Mouse (Mus musculus): ENCODE data around the gene Ehd3.
"Not testable (repeated sequence)": the region's sequence is repeated elsewhere in the genome, so short reads cannot be mapped to it uniquely, and the experiment has no call there.

The Ehd3 gene

DNA sequence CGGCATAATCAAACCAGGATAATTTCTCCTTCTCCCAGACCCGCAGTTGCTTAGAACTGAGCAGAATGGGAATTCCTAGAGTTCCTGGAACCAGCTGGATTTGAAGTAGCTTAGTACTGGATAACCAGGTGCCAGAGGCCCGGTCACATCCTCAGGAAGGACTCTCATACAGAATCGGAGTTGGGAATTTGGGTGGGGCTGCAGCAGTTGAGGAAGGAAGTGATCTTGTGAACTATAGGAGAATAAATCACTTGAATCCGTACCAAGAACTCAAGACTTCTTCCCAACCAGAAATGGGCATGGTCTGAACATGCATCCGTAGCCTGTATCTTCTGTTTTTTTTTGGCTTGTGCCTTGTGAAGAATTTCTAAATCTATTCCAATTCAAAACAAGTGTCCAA is 22.2 kb downstream of the Ehd3 start:
- DNase-seq (ENCODE audit: low spot score), result no peak

DNA sequence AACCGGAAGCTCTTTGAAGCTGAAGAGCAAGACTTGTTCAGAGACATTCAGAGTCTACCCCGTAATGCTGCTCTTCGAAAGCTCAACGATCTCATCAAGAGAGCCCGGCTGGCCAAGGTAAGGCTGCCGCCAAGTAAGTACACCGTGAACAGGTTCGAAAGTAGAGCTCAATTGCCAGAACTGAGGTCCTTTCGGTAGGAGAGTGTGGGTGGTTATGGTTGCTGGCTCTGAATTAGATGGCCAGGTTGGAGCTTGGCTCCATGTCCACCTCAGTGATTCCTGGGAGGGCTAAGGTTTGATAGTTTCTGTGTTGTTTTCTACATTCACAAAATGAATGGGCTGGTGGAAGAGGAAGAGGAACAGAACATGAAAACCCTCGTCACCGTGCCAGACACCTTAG is 23.5 kb downstream of the Ehd3 start:
- no peak for DNase-seq (ENCODE audit: low spot score)

DNA sequence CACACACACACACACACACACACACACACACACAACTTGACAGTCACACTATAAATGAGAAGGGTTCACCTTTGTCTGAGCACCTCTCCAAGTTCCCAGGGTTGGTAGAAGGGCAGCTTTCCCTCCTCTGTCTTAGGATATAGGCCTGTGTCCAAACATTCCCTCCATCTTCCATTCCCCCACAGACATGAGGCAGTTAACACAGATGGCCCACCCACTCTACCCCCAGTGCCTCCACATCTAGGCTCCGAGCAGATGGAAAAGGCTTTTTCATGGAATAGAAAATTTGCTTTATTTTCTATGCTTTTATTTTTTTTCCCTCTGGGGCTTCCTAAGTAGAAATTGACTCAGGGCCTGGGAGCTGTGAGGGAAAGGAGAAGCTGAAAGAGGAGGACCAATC is 26.6 kb downstream of the Ehd3 start:
- no peak for DNase-seq (ENCODE audit: low spot score)

DNA sequence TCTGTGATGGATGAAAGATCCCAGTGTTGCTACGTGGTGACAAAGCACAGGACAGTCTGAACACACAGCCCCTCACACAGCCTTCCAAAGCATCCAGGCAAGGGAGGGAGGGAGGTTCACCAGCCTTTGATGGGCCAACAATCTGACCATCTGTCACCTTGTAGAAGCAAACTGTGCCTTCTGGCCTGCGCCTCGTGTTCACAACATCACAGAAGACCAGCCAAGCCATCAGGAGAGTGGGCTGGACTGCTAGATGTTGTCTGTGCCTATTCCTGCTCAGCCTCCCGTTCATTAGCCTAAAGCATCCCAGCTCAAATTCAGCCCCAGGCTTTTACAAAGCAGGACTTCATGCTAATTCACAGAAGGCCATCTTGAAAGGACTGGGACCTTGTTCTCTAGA is 27.5 kb downstream of the Ehd3 start:
- DNase-seq (ENCODE audit: low spot score), result no peak

DNA sequence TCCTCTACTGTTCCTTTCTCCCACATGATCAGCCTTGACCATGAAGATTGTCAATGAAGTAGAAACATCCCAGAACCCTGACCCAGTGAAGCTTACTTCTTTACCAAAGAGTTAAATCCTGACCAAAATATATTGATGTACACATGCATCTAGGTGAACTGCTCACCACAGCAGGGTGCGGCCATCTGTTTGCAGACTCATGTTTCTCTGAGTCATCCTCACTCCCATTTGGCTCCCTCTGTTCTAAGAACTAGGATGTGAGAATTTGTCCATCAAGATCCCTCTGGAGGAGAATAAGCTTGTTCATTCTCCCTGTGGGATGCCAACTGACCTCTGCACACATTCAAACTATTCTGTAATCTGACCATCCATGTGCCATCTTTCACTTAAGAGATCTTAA is 29.0 kb downstream of the Ehd3 start:
- DNase-seq (ENCODE audit: low spot score), result no peak

DNA sequence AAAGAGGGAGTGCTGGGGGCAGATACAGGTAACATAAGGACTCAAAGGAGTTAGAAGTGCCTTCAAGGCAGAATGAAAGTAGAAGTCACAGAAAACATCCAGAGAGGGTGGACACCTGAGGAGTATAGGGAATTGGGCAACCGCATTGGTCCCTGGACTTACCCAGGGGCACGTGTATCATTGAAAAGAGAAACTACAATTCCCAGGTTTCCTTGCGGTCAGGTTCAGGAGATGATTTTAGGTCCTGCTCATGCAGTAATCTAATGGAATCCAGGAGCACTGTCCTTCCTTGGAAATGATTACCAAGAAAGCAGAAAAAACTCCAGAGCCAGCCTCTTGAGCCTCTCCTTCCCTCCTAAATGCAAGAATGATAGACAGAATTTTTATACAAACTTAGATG is 29.5 kb downstream of the Ehd3 start:
- DNase-seq (ENCODE audit: low spot score), result no peak

DNA sequence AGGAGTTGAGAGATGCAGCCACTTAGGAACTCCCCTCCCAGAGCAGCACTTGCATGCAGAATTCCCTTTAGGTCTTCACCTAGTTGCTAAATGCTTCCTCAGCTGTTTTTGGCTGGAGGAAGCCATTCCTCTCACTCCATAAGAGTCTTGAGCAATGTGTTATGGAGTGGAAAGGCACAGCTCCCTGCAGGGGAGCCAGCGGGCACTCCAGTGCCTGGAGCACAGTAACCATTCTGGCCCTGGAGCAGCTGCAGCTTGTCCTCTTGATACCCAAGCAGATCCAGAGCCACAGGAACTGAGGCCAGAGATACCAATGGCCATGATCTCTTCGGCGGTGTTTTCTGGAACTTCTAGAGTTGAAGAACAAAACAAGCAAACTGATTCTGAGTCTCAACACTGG is 32.7 kb downstream of the Ehd3 start:
- no peak for DNase-seq (ENCODE audit: low spot score)

DNA sequence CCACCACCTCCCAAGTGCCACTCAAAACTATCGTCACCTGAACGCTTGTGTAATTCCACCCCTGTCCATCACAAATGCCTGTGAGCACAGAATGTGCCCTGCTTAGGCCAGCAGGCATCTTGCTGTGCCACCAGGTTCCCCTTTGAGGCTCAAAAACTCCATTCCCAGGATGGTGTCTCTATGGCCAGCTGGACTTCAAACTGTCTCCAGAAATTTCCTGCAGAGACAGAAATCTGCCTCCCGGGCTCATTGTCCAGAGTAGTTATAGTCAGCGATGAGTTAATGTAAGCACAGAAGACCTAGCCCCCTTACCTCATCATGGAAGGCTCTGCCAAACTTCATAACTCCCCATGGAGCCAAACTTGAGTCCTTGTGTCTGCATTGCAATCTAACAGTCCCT is 33.3 kb downstream of the Ehd3 start:
- DNase-seq (ENCODE audit: low spot score), result no peak

DNA sequence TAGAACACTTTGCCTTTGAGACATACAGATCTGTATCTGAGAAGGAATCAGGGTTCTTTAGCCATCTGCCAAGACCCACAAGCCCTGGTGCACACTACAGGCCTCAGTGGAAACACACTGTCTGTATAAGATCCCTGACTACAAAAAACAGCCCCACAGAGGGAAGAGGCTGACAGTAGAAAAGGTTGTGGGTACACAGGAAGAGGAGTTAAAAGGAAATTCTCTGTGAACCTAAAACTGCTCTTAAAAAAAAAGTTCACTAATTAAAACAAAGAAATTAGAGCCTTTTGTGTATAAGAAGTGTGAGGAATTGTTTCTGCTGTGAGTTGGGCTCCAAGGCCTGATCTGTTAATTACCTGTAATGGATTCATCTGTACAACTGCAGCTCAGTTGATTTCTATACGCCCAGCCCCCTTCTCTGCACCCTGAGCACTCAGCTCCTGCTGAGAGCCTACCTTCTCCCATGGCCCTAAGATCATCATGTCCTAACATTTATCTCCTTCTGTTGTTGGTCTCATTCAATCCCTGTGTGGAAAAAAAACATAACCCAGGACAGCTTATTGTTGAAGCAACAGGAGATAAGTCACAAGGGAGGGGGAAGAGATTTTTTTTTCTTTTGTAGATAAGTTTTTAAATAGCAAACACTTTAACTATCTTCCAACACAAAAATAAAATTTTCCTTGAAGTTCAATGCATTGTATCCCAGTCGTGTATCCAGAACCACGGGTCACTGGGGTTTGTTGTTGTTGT is 35.3 kb downstream of the Ehd3 start:
- no peak for DNase-seq (ENCODE audit: low spot score)

DNA sequence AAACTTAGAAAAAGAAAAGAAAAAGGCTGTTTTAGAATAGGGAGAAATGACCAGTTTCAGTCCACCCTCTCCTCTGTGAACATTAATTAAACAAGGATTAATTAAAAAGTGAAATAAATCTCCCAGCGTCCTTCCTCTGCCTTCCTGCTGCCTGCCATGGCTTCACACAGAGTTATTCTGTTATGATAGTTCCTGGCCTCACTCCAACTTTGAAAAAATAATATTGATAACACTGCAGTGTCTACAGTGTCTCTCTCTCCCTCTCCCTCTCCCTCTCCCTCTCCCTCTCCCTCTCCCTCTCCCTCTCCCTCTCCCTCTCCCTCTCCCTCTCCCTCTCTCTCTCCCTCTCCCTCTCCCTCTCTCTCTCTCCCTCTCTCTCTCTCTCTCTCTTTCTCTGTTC is 35.9 kb downstream of the Ehd3 start:
- not testable (repeated sequence) for DNase-seq (ENCODE audit: low spot score)

DNA sequence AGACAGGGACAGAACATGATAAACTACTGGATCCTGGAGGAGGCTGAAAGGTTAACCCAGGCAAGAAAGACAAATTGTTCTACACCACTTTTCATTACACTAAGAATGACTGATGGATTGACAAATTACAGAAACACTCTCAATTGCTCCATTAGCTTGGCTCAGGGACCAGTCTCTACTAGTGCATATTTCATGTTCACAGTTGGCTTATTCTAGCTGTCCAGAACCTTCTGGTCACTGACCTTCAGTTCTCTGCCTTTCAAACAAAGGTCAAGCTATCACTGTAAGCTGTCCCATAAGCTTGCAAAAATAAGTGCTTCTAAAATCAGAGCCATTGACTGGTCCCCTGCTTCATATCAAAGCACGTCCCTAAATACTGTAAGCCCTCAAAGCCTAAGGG is 39.0 kb downstream of the Ehd3 start:
- no peak for DNase-seq (ENCODE audit: low spot score)

DNA sequence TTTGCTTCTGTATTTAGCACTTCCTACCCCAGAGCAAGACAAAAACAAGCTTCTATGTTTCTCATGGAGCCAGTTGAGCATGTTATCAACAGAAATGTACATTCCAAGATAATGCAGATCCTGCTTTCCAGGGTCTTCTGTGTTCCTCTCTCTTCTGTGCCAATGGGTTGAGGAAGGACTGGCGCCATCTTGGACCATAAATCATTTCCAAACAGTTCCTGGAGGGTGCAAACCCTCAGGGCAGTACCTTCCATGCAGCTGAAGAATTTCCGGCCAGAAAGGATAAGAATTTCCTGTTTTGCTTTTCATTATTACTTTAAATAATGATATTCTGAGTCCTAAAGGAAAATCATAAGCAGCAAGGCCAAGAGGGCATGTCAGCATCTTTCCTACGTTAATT is 41.7 kb downstream of the Ehd3 start:
- DNase-seq (ENCODE audit: low spot score), result no peak

DNA sequence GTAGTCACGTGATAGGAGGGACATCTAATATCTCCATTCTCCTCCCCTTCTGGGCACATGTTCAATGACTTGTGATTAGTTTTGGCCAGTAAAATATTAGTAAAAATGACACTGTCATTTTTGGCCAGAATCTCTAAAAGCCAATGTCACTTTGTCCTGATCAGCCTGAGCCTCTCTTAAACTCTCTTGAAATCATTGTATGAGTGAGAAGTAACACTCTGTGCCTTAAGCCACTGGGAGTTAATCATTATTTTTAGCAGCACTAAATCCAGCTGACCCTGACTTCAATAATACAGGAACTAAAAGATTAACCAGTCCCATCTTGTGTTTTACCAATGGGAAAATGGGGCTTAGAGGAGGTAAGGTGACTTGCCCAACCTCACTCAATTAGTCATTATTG is 43.5 kb downstream of the Ehd3 start:
- DNase-seq (ENCODE audit: low spot score), result no peak

DNA sequence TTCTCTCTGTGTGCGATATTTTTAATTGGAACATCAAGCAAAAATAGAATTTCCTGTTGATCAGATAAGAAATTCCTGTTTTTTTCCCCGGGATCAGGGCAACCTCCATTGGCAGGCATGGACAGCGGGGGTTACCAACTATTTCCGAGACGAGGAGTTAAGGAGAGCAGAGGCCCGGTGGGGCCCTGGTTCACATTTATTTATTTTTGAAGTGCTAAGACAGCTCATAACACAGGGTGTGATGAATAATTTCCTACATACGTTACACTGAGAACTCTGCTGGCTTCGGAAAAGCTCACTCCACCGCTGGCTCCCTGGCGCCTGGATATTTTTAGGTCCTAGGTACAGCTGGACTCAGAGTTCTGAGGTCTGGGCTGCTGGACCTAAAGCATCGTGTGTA is 49.1 kb downstream of the Ehd3 start:
- DNase-seq (ENCODE audit: low spot score), result no peak

DNA sequence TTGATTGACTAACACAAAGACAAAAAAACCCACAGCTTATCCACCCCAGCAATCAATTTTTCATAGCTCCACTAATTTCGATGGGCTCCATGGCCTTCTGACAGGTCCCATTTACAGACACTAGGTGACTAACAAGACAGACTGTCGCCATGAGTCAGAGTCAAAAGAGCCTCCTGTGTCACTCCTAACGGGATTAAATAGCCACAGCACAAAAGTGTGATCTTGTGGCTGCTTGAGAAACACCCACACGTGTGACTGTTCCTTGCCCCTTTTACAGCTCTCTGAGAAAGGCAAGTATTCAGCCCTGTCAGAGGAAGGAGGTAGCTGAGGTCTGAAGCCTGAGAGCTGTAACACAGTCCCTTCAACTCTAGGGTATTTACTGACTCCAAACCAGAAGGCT is 49.8 kb downstream of the Ehd3 start:
- DNase-seq (ENCODE audit: low spot score), result no peak

DNA sequence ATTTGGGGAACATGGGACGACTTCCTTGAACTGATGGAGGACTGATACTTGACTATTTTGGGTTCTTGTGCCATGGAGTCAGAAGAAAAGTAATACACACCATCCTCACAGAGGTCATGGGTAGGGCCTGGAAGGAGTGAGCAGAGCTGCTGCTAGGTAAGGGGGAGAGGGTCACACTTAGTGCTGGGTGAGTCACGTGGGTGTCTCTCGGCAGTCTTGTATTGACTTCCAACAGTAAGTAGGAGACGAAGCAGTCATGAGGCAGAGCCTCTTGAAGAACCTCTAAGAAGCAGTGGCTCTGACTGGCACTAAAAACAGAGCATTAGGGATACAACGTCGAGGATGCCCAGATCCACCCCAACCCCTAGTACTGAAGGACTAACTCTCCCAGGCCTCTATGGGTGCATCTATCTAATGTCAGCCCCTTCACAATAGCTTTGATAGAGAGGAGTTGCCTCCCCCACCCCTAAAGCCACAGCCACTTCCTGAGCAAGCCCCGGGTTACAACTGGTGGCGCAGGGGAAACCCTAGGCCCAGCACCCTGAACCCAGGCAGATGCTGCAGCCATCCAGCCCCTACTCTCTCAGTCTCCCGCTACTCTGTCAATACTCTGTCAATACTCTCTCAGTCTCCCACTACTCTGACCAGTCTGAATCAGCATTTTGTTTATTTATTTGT is 65.2 kb downstream of the Ehd3 start:
- no peak for DNase-seq (ENCODE audit: low spot score)

DNA sequence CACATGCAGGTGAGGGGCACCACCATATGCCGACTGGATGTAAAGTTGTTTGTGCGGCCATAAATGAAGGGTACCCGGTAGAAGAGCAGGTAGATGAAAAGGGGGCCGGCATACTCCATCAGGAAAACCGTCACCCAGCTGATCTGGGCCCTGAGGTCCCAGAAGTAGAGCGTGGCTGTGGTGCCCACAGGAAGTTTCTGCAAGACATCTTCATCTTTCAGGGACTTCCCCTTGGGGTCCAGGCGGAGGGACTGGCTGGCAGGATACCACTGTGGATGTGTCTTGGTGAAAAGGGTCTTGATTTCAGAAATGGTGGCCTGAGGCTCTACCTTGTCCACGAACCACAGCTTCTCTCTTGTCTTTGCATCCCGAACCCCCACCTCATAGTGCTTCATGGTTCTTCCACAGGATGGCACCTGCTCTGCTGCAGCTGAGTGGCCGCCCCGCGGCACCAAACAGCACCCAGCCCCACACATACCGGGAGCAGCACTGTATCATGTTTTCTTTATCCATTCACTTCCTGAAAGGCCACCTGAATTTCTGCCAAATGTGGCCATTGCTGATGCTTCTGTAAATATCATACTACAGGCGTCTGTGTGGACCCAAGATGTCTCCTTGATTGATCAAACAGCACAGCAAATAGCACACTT is 67.1 kb downstream of the Ehd3 start:
- DNase-seq (ENCODE audit: low spot score), result no peak

DNA sequence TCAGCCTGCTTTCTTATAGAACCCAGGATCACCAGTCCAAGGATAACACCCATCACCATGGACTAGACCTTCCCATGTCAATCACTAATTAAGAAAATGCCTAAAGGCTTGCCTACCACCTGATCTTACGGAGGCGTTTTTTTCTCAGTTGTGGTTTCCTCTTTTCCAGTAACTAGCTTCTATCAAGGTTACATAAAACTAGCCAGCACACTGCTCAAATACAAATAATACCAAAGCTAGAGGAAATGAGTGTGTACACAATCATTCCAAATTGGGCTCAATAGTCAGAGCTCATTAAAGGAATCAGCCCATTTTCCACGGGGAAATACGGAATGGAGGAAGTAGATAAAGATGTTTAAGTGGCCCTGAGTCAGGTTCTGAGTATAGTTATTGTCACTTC is 71.3 kb downstream of the Ehd3 start:
- DNase-seq (ENCODE audit: low spot score), result no peak

DNA sequence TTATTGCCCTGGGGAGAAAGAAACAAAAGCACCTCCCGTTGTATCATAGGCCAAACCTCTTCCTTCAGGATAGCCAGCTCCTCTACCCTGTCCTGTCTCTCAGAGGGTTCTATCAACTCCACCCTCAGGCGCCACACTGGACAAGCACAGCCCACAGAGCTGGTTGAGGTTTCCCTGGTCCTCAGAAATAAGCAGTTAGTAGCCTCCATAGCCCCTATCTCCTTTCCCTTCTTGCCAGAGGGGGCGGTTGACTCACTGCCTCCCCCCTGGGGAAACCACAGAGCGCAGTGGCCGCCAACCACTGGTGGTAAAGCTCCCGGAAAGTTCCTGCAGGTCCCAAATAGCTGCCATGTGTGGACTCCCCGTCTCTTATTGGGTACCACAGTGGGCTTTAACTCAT is 71.7 kb downstream of the Ehd3 start:
- no peak for DNase-seq (ENCODE audit: low spot score)

DNA sequence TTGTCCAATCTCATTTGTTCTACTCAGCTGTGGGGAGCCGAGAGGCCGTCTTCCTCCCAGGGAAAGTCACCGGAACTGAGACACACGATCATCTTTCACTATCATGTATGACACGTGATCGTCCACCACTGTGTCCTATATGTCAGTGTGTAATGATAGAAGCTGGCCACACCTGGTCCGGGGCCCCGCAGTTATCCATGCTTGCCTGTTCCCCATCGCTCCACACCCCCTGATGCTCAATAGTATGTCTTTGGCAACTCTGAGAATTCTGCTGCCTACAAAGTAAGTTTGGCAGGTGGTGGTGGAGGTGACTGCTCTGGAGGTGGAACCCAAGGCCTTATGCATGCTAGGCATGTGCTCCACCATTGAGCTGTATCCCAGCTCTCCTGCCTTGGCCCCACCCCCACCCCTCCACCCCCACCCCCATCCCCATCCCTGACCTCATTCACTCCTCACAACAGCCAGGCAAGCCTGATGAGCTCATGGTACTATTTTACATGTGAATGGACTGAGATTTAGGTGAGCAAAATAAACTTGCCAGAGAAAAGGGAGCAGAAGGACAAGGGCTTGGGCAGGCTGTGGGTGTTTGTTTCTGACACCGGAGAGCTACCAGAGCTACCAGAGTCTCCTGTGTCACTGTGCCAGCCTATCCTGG is 75.5 kb downstream of the Ehd3 start:
- no peak for DNase-seq (ENCODE audit: low spot score)

DNA sequence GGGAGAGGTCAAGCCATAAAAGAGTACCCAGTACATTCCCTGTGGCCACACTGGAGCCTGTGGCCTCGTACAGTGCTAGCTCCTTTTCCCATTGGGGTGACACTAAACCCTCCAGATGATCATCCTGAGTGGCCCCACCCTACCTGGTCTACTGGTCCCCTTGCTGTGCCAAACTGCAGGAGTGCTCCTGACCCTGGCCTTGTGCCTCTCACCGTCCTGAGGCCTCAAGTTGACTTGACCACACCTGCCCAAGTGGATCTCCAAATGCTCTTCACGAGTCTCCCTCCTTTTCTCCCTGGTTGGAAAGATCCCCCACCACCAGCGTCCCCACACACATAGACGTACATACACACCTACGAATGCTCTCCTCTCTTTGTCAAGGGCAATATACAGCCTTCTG is 76.4 kb downstream of the Ehd3 start:
- DNase-seq (ENCODE audit: low spot score), result no peak

DNA sequence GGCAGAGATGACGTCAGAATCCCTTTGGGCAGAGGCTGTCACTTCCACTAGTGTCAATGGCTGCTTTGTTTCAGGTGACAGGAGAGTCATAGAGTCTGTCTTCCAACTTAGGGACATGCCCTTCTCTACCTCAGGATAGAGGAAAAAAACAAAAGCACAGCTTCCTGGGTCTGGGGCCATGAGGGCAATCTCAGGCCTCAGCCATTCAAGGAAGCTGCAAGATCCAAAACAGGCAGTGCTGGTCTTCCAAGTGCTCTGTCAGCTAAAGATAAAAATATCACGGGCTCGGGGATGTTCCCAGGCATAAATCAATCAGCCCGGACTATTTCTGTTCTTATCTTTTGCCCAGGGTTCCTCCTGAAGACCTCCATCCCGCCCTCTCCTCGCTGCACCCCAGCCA is 77.4 kb downstream of the Ehd3 start:
- no peak for DNase-seq (ENCODE audit: low spot score)
